Mouse (Mus musculus): ENCODE measurements around the gene Tbcel.

DNA sequence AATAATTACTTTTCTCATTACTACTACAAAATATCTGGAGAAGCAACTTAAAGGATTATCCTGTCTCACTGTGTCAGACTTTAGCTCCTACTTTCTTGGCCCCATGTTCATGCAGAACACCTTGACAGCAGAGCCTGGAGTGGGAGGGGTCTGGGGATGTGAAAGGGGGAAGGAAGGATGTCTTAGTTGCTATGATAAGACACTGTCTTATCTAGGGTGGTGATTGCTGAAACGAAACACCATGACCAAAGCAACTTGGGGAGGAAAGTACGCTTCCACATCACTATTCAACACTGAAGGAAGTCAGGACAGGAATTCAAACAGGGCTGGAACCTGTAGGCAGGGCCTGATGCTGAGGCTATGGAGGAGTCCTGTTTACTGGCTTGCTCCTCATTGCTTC, 11.3 kb downstream of the Tbcel start:
- TF ChIP-seq CTCF (IDR thresholded peaks at IDR 0.05; ENCODE audit: borderline replicate concordance, control insufficient read depth, extremely low read depth, insufficient read depth, low read length, poor library complexity) (no peak), POLR2A (IDR thresholded peaks at IDR 0.05; ENCODE audit: control insufficient read depth, extremely low read depth, insufficient read depth, low read length, poor library complexity) (no peak)
